Mouse (Mus musculus) WW6 (cell line): ENCODE data around the gene Olfr1330.
"Not testable (repeated sequence)": the region's sequence is repeated elsewhere in the genome, so short reads cannot be mapped to it uniquely, and the experiment has no call there.

Experiments used
- DNase-seq: peaks from one replicate; pipeline ENCODE4 v3.0.0-alpha.2; 2013; ENCODE audit warnings: low read depth, low spot score

The Olfr1330 gene

DNA sequence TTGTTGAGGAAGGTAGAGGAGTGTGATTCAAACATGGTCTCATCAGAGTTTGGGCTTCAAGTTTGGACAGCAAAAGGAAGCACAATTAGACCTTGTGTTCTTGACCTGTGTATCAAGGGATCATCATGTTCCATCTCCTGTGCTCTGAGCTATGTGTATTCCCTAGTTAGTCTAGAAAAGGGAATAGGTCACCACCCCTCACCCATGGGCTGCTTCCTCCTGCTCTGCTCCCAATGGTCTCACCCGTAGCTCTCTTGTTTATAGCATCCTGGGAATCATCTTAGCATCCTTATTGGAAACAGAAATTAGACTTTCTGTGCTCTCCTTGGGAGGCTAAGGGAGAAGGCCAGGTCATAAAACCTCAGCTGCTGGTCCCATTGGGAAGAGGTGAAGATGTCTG lies at the start of gene Olfr1330:
Gene Olfr1330 (plus strand): TSS at position 301 of the 400 bp plus-strand sequence.
- DNase-seq: no peak

DNA sequence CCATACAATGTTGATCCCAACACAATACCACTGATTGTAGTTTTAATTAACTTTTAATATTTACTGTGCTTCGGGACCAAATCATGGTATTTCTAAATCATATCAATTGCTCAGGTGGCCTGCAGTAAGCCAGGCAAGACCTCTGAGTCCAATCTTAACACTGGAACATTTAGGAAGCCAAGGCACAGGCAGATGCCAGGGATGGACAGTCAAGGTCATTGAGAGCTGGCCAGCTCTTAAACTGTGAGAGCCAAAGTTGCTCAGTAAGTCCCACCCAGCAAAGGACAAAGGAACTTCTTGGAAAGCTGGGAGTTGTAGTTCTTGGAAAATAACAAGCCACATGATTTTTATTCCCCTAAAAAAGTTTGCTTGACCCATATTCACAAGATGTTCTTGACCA lies 26.6 kb upstream of the Olfr1330 start:
- DNase-seq: no peak

DNA sequence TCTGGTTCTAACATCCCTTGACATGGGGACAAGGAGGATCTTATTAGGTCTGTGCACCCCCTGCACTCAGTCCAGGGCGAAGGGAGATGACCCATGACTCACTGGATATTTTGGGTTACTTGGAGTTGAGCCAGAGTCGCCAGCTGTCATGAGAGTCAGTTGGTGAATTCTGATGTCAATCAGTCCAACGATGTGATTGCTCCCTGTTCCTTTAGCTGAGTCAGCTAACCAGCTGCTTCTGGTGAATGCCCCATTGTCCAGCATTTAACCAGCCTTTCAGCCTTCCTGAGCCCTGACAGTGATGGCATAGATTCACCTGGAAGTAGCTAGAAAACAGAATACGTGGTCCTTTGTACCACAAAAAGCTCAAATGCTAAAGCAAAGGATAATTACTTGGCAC lies 25.7 kb upstream of the Olfr1330 start:
- DNase-seq: no peak

DNA sequence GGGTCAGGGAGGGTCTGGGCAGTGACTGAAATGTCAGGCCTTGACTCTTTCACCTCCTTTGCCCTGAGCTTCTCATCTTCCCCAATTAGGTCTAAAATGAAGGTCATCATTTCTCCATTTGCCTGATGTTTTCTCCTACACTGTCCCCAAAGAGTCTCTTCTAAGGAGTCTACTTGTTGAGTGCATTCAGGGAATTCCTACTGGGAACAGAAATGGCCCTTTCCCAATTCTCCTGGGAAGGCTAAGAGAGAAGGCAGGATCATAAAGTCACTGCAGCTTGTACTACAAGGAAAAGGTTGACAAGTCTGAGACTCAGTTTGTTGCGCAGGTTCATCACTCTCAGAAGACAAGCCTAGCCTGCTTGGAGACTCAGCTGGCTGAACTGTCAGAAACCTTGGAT lies 24.0 kb upstream of the Olfr1330 start, which contains the start of gene Olfr1331:
Gene Olfr1331 (plus strand): TSS at position 301 of the 400 bp plus-strand sequence.
- DNase-seq: no peak

DNA sequence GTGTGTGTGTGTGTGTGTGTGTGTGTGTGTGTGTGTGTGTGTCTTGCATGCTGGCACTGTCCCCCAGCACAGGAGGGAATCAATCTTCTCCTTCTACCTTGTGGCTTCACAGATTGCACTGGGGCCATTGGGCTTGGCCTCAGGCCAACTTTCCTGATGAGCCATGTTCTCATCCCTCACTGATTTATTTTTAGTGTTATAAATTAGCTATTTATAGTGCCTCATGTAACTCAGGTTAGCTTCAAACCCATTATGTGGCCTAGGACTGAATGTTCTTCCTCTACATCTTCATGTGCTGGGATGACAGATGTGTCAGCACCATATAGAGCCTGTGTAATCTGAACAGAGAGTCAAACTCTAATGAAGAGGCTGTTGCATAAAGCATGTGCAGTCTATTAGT lies 20.8 kb upstream of the Olfr1330 start:
- DNase-seq: no peak

DNA sequence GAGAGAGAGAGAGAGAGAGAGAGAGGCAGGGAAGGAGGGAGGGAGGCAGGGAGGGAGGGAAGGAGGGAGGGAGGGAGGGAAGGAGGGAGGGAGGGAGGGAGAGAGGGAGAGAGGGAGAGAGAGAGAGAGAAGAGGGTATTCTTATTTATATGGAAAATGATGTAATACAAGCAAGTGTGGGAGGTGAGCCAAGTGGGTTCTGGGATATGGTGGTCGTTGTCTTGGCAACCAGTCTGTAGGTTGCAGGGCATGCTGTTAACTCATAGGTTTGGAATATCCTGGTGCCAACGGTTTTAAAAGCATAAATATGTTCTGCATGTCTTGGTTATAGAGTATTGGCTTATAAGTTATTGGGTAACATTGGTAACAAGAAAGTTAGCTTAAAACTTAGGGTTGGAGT lies 13.6 kb downstream of the Olfr1330 start:
- DNase-seq: no peak

DNA sequence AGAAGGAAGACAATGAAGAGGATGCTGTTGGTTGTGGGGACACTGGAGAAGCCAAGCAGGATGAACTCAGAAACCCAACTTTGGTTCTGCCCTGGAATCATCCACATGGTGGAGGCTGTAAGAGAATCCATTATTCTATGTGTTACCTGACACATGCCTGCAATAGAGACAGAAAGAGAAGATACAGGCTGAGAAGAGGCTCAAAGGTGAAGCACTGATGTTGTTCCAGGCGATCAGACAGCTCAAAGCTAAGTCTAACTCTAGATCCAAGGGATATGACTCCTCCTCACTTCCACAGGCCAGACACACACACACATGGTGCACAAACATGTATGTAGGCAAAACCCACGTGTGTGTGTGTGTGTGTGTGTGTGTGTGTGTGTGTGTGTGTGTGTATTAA lies 29.0 kb downstream of the Olfr1330 start, which contains the start of gene Olfr1329:
Gene Olfr1329 (minus strand): TSS at position 101 of the 400 bp plus-strand sequence.
- not testable (repeated sequence) for DNase-seq

DNA sequence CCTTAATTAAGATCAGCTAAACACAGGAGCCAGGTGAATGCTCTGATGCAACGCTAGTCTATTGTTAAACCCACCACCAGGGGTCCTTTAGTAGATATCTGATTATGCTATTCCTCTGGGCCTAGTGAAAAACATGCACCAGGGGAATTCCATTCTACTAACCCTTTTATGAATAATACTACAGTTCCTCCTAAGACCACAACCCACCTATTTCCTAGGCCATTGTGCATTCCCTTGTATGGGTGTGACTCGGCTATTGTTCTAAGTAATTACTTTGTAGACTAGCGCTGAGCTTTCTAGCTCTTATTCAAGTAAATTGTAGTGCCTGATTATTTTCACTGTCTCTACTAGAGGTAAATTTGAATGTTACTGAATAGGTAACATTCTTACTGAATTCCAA lies 42.9 kb downstream of the Olfr1330 start:
- DNase-seq: not testable (repeated sequence)

DNA sequence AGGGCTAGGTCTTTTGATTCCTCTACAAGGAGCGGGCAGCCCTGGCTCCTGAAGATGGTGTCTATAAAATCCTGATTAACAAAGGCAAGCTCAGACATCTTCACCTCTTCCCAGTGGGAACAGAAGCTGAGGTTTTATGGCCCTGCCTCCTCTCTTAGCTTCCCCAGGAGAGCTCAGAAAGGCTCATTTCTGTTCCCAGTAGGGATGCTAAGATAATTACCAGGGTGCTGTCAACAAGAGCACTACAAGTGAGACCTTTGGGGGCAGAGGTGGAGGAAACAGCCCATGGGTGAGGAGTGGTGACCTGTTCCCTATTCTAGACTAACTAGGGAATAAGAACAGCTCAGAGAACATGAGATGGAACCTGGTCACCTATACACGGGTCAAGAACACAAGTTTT lies 50.1 kb downstream of the Olfr1330 start, which contains the start of gene Olfr1328:
Gene Olfr1328 (minus strand): TSS at position 101 of the 400 bp plus-strand sequence.
- no peak for DNase-seq
